Mouse (Mus musculus): ENCODE measurements around the gene Hba-a1. TPM values are rescaled to one million over a fixed set of nuclear protein-coding genes. Genes with fewer than 3 reads are reported as not detected.

Gene Hba-a1
- total and polyA plus RNA-seq, 3 experiments = 5,353 to 37,215 (median 34,446) TPM

DNA sequence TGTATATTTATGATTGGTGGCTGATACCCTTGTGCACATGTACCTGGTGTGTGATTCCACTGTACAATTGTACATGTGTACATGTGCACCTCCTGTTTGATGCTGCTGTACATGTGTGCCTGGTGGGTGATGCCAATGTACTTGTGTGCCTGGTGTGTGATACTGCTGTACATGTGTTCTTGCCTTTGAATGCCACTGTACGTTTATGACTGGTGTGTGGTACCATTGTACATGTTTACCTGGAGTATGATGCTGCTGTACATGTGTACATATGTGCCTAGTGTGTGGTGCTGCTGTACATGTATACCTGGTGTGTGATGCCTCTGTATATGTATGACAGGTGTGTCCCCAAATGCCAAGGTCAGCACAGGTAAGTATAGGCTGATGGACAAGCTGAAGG, 18.2 kb downstream of the Hba-a1 start:
- no peaks in the 10 kb centered on the region for H3K36me3 ChIP-seq (ENCODE audit: control insufficient read depth, insufficient read depth, low read length)
- WGBS = 73% methylated on average over 1 of the region's 1 CpGs

DNA sequence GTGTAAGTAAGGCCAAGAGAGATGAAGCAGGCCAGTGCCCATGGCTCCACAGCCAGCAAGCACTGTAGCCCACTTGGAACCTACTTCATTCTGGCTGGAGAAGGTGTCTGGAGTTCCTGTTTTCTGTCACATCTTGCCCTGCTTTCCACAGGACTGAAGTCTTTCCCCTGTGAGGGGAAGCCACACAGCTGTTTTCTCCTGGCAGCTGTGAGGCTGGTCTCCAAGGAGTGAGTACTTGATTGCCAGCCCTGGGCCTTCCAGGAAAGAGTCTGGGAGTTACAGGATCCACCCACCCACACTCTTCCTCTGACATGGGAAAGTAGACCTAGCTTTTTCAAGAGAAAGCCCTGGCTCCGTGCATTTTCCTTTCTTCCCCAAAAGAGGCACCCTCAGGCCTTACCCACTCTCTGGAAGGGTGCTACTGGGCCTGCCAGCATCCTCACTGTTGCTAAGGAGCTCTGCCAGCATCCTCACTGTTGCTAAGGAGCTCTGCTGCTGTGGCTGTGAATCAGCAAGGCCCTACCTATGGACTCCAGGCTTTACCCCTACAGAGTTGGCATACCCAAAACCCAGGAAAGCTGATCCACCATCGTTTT, 19.6 kb downstream of the Hba-a1 start:
- 34% methylated on average over 2 of the region's 2 CpGs for WGBS
- no peak overlapping the region for H3K27ac ChIP-seq
- H3K9ac ChIP-seq (ENCODE audit: low read depth, low read length) = no peak overlapping the region
- no peak for TF ChIP-seq POLR2A (IDR thresholded peaks at IDR 0.05; ENCODE audit: insufficient read depth, low read depth, low read length)
- TF ChIP-seq CTCF (IDR thresholded peaks at IDR 0.05) = no peak
- TF ChIP-seq EP300 (IDR thresholded peaks at IDR 0.05; ENCODE audit: insufficient read depth, low read depth, low read length) = no peak
- no peaks in the 10 kb centered on the region for H3K36me3 ChIP-seq (ENCODE audit: control insufficient read depth, insufficient read depth, low read length)
- peaks cover 1% of the 10 kb centered on the region; the same call in 1 of the 2 replicates for H3K4me1 ChIP-seq (ENCODE audit: control insufficient read depth, insufficient read depth, low read length)
- no peaks in the 10 kb centered on the region for H3K79me2 ChIP-seq (replicated peaks; ENCODE audit: control insufficient read depth, insufficient read depth, low read length)
- no peak overlapping the region for H3K4me3 ChIP-seq
- H3K27me3 ChIP-seq (ENCODE audit: control insufficient read depth, insufficient read depth, low read length) = no peaks in the 10 kb centered on the region
- intact Hi-C loops (cut with DNase I) = no loop called here
- peak in 1 of 2 experiments; percentile 32 for DNase-seq

More for the DNA sequence above, 18.2 kb downstream of the Hba-a1 start:
- no peak for DNase-seq
- H3K9ac ChIP-seq (ENCODE audit: low read depth, low read length) = no peak overlapping the region
- intact Hi-C loops (cut with DNase I) = loop anchor here (2.0 kb wide), 1 partner anchor 23 kb away; no protein-coding TSS in a partner anchor
- no peak overlapping the region for H3K4me3 ChIP-seq
- H3K79me2 ChIP-seq (replicated peaks; ENCODE audit: control insufficient read depth, insufficient read depth, low read length) = no peaks in the 10 kb centered on the region
- no peak for TF ChIP-seq EP300 (IDR thresholded peaks at IDR 0.05; ENCODE audit: insufficient read depth, low read depth, low read length)
- no peak for TF ChIP-seq CTCF (IDR thresholded peaks at IDR 0.05)
- TF ChIP-seq POLR2A (IDR thresholded peaks at IDR 0.05; ENCODE audit: insufficient read depth, low read depth, low read length) = no peak
- peaks cover 1% of the 10 kb centered on the region; the same call in 1 of the 2 replicates for H3K4me1 ChIP-seq (ENCODE audit: control insufficient read depth, insufficient read depth, low read length)
- H3K27ac ChIP-seq = no peak overlapping the region
- H3K27me3 ChIP-seq (ENCODE audit: control insufficient read depth, insufficient read depth, low read length) = no peaks in the 10 kb centered on the region

DNA sequence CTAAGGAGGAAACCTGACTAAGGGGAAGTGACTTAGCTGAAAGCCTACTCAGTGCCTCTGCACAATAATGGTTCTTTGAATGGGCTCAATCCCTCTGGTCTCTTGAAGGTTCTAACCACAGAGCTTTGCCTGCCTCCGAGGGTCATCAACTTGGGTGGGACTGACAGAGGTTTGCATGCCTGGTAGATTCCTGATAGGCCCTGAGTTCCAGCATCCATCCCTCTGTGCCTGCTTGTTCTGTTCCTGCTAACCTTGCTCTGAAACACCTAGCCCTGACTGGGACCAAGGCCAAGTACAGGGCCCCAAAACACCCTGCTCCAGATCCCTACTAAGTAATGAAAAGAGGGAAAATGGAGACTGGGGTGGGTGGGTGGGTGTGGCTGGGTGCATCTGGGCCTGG, 20.1 kb downstream of the Hba-a1 start:
- 85% methylated on average over 1 of the region's 1 CpGs for WGBS
- no peak for TF ChIP-seq CTCF (IDR thresholded peaks at IDR 0.05)
- intact Hi-C loops (cut with DNase I) = no loop called here

DNA sequence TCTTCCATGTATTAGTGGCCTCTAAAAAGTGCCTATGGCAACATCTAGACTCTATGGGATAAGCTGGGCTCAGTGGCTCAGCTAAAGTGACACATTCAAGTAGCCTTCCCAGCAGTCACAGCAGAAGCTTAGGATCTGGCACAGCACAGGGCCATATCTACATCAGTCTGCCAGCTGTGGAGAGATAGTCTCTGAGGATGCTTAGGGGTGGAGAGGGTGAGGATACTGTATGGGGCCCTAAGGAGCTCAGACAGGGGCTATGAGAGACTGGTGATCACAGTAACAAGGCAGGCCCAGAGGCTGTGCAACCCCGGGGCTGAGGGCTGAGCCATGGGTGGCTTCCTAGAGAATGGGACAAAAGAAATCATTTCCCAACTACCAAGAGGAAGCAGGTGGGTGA, 23.7 kb downstream of the Hba-a1 start:
- no peak overlapping the region for H3K9ac ChIP-seq (ENCODE audit: low read depth, low read length)
- TF ChIP-seq CTCF (IDR thresholded peaks at IDR 0.05) (no peak), EP300 (IDR thresholded peaks at IDR 0.05; ENCODE audit: insufficient read depth, low read depth, low read length) (no peak), POLR2A (IDR thresholded peaks at IDR 0.05; ENCODE audit: insufficient read depth, low read depth, low read length) (no peak)
- no peaks in the 10 kb centered on the region for H3K79me2 ChIP-seq (replicated peaks; ENCODE audit: control insufficient read depth, insufficient read depth, low read length)
- peaks cover 1% of the 10 kb centered on the region; the same call in 1 of the 2 replicates for H3K4me1 ChIP-seq (ENCODE audit: control insufficient read depth, insufficient read depth, low read length)
- H3K27ac ChIP-seq = no peak overlapping the region
- H3K36me3 ChIP-seq (ENCODE audit: control insufficient read depth, insufficient read depth, low read length) = no peaks in the 10 kb centered on the region
- H3K4me3 ChIP-seq = no peak overlapping the region
- intact Hi-C loops (cut with DNase I) = no loop called here
- DNase-seq = no peak
- WGBS = 95% methylated on average over 1 of the region's 1 CpGs
- H3K27me3 ChIP-seq (ENCODE audit: control insufficient read depth, insufficient read depth, low read length) = no peaks in the 10 kb centered on the region

More for the DNA sequence above, 20.1 kb downstream of the Hba-a1 start:
- no peaks in the 10 kb centered on the region for H3K79me2 ChIP-seq (replicated peaks; ENCODE audit: control insufficient read depth, insufficient read depth, low read length)
- DNase-seq = no peak
- H3K9ac ChIP-seq (ENCODE audit: low read depth, low read length) = no peak overlapping the region
- peaks cover 1% of the 10 kb centered on the region; the same call in 1 of the 2 replicates for H3K4me1 ChIP-seq (ENCODE audit: control insufficient read depth, insufficient read depth, low read length)
- no peaks in the 10 kb centered on the region for H3K36me3 ChIP-seq (ENCODE audit: control insufficient read depth, insufficient read depth, low read length)
- no peak overlapping the region for H3K27ac ChIP-seq
- no peak overlapping the region for H3K4me3 ChIP-seq
- H3K27me3 ChIP-seq (ENCODE audit: control insufficient read depth, insufficient read depth, low read length) = no peaks in the 10 kb centered on the region

DNA sequence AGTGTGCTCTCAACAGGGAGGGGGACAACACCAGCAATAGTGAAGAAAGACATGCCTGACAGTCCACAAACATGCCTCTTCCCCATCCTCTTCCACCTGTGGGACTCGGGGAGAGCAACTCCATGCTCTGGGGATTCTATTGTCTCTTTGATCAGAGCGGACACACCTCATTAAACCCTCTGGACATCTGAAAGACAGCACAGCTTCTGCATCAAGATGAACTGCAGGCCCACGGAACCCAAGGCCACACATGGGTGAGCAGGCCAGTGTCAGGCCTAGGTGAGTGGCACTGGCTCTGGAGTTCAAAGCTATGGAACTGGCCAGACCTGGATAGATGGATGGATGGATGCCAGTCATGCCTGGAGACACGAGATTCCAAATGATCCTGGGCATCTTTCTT, 26.1 kb downstream of the Hba-a1 start:
- no peaks in the 10 kb centered on the region for H3K27me3 ChIP-seq (ENCODE audit: control insufficient read depth, insufficient read depth, low read length)
- no peak for TF ChIP-seq EP300 (IDR thresholded peaks at IDR 0.05; ENCODE audit: insufficient read depth, low read depth, low read length)
- TF ChIP-seq POLR2A (IDR thresholded peaks at IDR 0.05; ENCODE audit: insufficient read depth, low read depth, low read length) = no peak
- TF ChIP-seq CTCF (IDR thresholded peaks at IDR 0.05) = no peak
- no peaks in the 10 kb centered on the region for H3K79me2 ChIP-seq (replicated peaks; ENCODE audit: control insufficient read depth, insufficient read depth, low read length)
- no peak overlapping the region for H3K27ac ChIP-seq
- no peak overlapping the region for H3K9ac ChIP-seq (ENCODE audit: low read depth, low read length)
- no peak overlapping the region for H3K4me3 ChIP-seq
- DNase-seq = no peak
- no peaks in the 10 kb centered on the region for H3K4me1 ChIP-seq (ENCODE audit: control insufficient read depth, insufficient read depth, low read length)
- H3K36me3 ChIP-seq (ENCODE audit: control insufficient read depth, insufficient read depth, low read length) = no peaks in the 10 kb centered on the region
- intact Hi-C loops (cut with DNase I) = no loop called here
- 63% methylated on average over 4 of the region's 4 CpGs for WGBS

DNA sequence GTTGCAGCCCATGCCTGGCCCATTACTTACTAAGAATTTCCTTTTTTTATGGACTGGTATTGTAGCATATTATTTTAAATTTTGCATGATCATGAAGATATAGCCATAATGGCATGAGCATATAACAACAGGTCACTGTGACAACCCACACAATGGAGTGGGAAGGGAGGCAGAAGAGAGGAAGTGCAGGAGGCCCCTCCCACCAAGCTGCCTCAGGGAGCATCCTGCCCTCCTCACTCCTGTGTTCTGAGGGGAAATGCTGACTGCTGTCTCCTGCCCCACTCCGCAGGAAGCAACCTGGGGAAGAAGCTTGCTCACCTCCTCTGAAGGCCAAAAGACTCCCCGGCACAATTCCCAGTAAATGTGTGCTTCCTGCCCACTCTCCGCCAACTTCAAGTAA, 26.6 kb downstream of the Hba-a1 start:
- H3K27ac ChIP-seq = no peak overlapping the region
- H3K36me3 ChIP-seq (ENCODE audit: control insufficient read depth, insufficient read depth, low read length) = no peaks in the 10 kb centered on the region
- intact Hi-C loops (cut with DNase I) = no loop called here
- 67% methylated on average over 3 of the region's 3 CpGs for WGBS
- H3K4me3 ChIP-seq = no peak overlapping the region
- H3K9ac ChIP-seq (ENCODE audit: low read depth, low read length) = no peak overlapping the region
- H3K79me2 ChIP-seq (replicated peaks; ENCODE audit: control insufficient read depth, insufficient read depth, low read length) = no peaks in the 10 kb centered on the region
- no peak for DNase-seq
- no peak for TF ChIP-seq CTCF (IDR thresholded peaks at IDR 0.05)
- no peak for TF ChIP-seq EP300 (IDR thresholded peaks at IDR 0.05; ENCODE audit: insufficient read depth, low read depth, low read length)
- TF ChIP-seq POLR2A (IDR thresholded peaks at IDR 0.05; ENCODE audit: insufficient read depth, low read depth, low read length) = no peak
- H3K4me1 ChIP-seq (ENCODE audit: control insufficient read depth, insufficient read depth, low read length) = no peaks in the 10 kb centered on the region
- no peaks in the 10 kb centered on the region for H3K27me3 ChIP-seq (ENCODE audit: control insufficient read depth, insufficient read depth, low read length)

Data from heart, adult 2 months (tissue).